Mouse (Mus musculus) embryonic facial prominence, embryonic 14.5 days (tissue): ENCODE measurements around the gene Stx17. TPM values are rescaled to one million over a fixed set of nuclear protein-coding genes. Genes with fewer than 3 reads are reported as not detected.

ENCODE experiments used
- ATAC-seq: fragments of 200-750 bp; cut with Nextera tagmentation; 2 replicates; pipeline ENCODE4 v1.8.0; 2017; ENCODE audit warnings: low read depth, moderate number of reproducible peaks, moderate TSS enrichment
- DNase-seq: peaks from one replicate; pipeline ENCODE4 v3.0.0-alpha.2; 2015; ENCODE audit warnings: low spot score
- H3K27ac ChIP-seq: fragments of 300-500 bp; sonication (generic); replicated peaks from 2 replicates; pipeline ENCODE4 v1.5.1; 2014; ENCODE audit warnings: low read depth, mild to moderate bottlenecking, low read length, moderate library complexity
- H3K27me3 ChIP-seq: fragments of 300-500 bp; sonication (generic); replicated peaks from 2 replicates; pipeline ENCODE4 v1.6.1; 2014; ENCODE audit warnings: low read length; ENCODE audit not compliant: control insufficient read depth, insufficient read depth
- H3K36me3 ChIP-seq: fragments of 300-500 bp; sonication (generic); 2 replicates; pipeline ENCODE4 v1.6.1; 2014; ENCODE audit warnings: low read length, mixed read lengths; ENCODE audit not compliant: control insufficient read depth, insufficient read depth
- H3K4me1 ChIP-seq: fragments of 300-500 bp; sonication (generic); 2 replicates; pipeline ENCODE4 v1.6.1; 2014; ENCODE audit warnings: antibody characterized with exemption, low read length; ENCODE audit not compliant: control insufficient read depth, insufficient read depth
- H3K4me2 ChIP-seq: fragments of 300-500 bp; sonication (generic); 2 replicates; pipeline ENCODE4 v1.6.1; 2014; ENCODE audit warnings: low read depth, mild to moderate bottlenecking, low read length, moderate library complexity, mixed read lengths
- H3K4me3 ChIP-seq: fragments of 300-500 bp; sonication (generic); 2 replicates; pipeline ENCODE4 v1.5.1; 2014; ENCODE audit warnings: low read depth, mild to moderate bottlenecking, low read length
- H3K9ac ChIP-seq: fragments of 300-500 bp; sonication (generic); 2 replicates; pipeline ENCODE4 v1.6.1; 2014; ENCODE audit warnings: low read depth, mild to moderate bottlenecking, low read length, moderate library complexity, mixed read lengths
- H3K9me3 ChIP-seq: fragments of 300-500 bp; sonication (generic); 2 replicates; pipeline ENCODE4 v1.6.1; 2016; ENCODE audit warnings: low read length; ENCODE audit not compliant: control insufficient read depth
- WGBS: fragments of 180-500 bp; shearing (Covaris S2); extraction: QIAGEN DNeasy Blood & Tissue Kit; methylation state at CpG from one replicate; pipeline ENCODE4 v1.1.7; 2014; 5-methylcytosine and 5-hydroxymethylcytosine counted together
- polyA plus RNA-seq: library from polyadenylated mRNA; unstranded; fragments of >200 nt; fragmentation: Nextera tagmentation; extraction: Ambion mirVana; gene quantifications from 2 replicates; pipeline ENCODE4 v1.2.1, GENCODE M21; 2014

Gene Stx17
- polyA plus RNA-seq: 31.3 and 36.4 TPM in 2 replicates

DNA sequence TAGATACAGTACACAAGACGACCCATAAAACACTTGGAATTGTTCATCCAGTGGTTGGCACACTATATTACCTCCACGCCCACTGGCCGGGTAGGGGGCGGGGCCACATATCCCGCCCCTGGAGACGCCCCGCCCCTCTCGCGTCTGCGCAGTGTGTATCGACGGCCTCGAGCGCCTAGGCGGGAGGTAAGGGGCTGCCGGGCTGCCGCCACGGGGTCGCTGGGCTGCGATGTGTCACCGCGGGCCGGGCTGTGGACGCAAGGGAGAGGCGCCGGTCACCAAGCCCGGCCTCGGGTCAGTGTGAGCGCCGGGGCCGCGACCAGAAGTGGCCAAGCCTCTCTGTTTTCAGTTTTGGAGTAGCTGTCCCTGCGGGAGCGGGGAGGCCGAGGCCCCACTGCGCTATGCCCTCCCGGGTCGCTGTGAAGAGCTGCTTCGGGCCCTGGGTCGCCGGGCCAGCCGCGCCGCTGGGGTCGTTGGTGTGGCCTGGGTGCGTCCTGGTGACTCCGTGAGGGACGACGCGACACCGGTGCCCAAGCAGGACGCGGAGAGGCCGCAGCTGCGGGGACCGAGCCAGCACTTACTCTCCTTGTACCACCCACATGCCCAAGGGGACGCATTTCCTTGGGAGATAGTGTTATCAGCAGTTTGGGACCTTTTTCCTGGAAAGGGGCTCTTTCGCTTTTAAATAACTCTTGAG lies at the start of gene Stx17:
Gene Stx17 (plus strand): TSS at position 143 of the 697 bp plus-strand sequence.
- Histone ChIP-seq H3K9ac (peak within 1 kb of the TSS; percentile 95), H3K36me3 (no peaks in the 10 kb centered on the region), H3K4me3 (peak within 1 kb of the TSS; percentile 82), H3K27me3 (no peaks in the 10 kb centered on the region), H3K9me3 (no peaks in the 10 kb centered on the region), H3K4me1 (no peaks in the 10 kb centered on the region), H3K4me2 (peak within 1 kb of the TSS; percentile 80), H3K27ac (0 out of 2 replicates have a peak within 1 kb of the TSS, but pooled peaks have one; percentile 15)
- ATAC-seq: peak; percentile 100
- peak; percentile 89 for DNase-seq
- WGBS: 3% methylated on average over 34 of the region's 58 CpGs

DNA sequence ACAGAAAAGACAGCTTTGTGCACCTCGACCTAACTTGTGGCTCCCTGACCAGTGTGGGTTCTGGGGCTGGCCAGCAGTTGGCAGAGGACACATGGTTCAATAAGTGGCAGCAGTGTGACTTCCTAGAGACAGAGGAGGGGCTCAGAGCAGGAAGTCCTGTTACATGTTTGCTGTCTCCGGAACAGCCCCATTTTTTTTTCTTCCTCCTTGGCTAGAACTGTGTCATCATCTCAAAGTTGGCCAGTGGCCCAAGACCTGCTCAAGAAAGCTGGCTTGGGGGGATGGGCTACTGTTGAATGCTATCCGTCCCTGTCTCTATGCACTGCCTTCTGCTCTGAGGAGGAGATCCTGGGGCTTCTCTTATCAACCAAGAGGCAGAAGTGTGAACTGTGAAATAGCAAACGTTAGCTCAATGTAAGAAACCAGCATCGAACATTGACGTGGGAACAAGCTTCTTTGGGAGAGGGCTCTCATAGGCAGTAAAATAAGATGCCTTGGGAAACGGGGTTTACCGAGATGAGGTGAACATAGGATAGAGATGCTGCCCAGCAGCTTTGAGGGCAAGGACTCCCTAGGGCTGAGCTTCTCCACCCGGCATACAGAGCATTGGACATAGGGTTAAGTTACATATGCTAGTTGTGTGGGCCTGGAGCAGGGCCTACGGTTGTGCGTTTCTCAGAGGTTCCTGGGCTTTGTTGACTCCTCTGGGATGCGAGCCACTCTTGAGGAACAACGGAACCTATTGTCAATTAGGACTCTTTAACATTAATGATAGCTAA lies 47.8 kb upstream of the Stx17 start:
- H3K4me1 ChIP-seq: peaks cover 13% of the 10 kb centered on the region
- H3K27me3 ChIP-seq: no peaks in the 10 kb centered on the region
- H3K4me3 ChIP-seq: no peak overlapping the region
- H3K4me2 ChIP-seq: no peak overlapping the region
- H3K27ac ChIP-seq: no peak overlapping the region
- H3K9me3 ChIP-seq: no peaks in the 10 kb centered on the region
- WGBS: 73% methylated on average over 13 of the region's 13 CpGs
- H3K36me3 ChIP-seq: no peaks in the 10 kb centered on the region
- DNase-seq: peak; percentile 48
- H3K9ac ChIP-seq: no peak overlapping the region
- ATAC-seq: no peak

DNA sequence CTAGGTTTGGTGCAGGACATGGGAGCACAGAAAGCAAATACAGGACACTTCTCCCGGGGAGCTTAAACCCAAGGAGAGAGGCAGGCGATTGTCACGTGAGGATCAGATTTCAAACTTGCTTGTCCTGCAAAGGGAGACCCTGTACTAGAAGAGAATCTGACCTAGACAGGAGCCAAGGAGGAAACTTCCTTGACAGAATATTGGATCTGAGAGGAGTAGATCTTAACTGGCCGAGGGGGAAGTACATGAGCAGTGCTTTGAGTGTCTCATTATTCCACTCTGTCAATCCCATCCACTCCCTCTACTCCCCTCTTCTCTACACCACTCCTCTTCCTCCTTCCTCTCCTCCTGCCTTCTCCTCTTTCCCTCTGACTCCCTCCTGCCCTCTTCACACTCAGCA lies 46.5 kb upstream of the Stx17 start:
- H3K27ac ChIP-seq: no peak overlapping the region
- H3K9ac ChIP-seq: no peak overlapping the region
- H3K4me3 ChIP-seq: no peak overlapping the region
- H3K36me3 ChIP-seq: no peaks in the 10 kb centered on the region
- ATAC-seq (peak; percentile 45; the same call in 1 of the 2 replicates), DNase-seq (peak; percentile 31)
- 5% methylated on average over 4 of the region's 4 CpGs for WGBS
- no peaks in the 10 kb centered on the region for H3K27me3 ChIP-seq
- H3K4me2 ChIP-seq: no peak overlapping the region
- peaks cover 13% of the 10 kb centered on the region for H3K4me1 ChIP-seq
- H3K9me3 ChIP-seq: no peaks in the 10 kb centered on the region

DNA sequence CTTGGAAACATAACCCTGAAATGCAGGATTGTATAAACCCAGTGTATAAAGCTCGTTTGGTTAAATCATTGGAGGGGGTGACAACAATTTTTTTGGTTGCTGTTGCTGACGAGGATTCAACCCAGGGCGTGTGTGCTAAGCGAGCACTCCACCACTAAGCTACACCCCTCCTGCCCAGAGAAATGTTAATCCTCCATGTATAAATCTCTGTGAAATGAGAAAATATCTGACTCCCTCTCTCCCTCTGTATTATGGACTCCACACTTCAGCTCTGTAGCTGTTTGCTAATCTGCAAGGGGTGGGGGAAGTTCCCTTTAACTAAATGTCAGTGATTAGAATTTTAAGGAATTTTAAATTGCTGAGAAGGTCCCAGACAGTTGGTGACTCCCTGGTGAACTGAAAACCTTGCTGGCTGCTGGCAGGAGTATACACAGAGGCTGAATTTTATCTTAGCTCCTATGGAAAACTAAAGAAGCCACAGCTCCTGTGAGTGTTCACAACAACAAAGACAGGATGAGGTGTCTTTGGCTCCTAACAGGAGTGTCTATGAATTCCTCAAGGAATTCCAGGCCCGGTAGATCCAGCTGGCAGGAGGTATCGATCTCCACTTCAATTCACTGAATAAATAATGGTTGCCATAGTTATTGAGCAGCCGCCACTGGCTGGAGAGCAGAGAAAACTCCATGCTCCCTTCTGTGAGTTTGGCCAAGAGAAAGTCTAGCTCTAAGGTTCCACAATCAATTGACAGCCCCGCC lies 45.3 kb upstream of the Stx17 start:
- ATAC-seq (no peak), DNase-seq (no peak)
- H3K27ac ChIP-seq: no peak overlapping the region
- no peak overlapping the region for H3K9ac ChIP-seq
- peaks cover 13% of the 10 kb centered on the region for H3K4me1 ChIP-seq
- no peaks in the 10 kb centered on the region for H3K36me3 ChIP-seq
- no peak overlapping the region for H3K4me2 ChIP-seq
- 62% methylated on average over 8 of the region's 8 CpGs for WGBS
- no peaks in the 10 kb centered on the region for H3K27me3 ChIP-seq
- no peak overlapping the region for H3K4me3 ChIP-seq
- no peaks in the 10 kb centered on the region for H3K9me3 ChIP-seq

DNA sequence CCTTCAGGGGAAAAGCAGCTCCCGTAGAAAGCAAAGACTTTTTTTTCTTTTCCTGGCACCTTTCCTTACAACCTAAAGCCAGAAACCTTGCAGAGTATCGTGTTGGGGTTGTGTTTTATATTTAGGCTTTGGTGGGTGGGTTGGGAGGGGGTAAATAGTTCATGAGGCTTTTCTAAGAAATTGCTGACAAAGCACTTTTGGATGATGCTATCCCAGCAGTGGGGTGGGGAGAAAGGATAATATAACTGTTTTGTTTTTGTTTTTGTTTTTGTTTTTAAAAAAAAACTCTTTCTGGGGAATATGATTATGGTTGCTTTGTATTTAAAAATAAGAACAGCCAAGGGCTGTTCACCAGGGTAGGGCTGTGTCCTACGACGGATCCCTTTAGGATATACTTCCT lies 41.3 kb upstream of the Stx17 start:
- Histone ChIP-seq H3K9ac (no peak overlapping the region), H3K36me3 (no peaks in the 10 kb centered on the region), H3K4me2 (no peak overlapping the region), H3K4me1 (no peaks in the 10 kb centered on the region; the same call in 1 of the 2 replicates), H3K27me3 (no peaks in the 10 kb centered on the region), H3K27ac (no peak overlapping the region), H3K4me3 (no peak overlapping the region), H3K9me3 (no peaks in the 10 kb centered on the region)
- no peak for ATAC-seq
- DNase-seq: no peak
- WGBS: 76% methylated on average over 4 of the region's 4 CpGs

DNA sequence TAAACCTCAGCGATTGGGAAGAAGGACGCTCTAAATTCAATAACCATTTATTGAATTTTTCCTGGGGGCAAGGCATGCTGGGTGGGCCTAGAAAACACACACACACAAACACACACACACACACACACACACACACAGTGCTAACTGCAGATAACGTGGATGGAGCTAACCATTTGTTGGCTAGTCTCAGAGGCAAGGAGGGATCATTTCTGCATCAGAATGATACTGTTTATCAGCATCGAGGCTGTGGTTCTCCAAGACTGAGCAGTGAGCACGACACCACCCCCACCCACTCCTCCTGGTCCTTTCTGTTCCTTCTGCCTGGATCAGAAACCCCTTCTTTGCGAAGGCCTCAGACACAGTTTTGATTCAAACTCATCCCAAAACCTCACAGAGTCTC lies 38.1 kb upstream of the Stx17 start:
- Histone ChIP-seq H3K9ac (no peak overlapping the region), H3K9me3 (no peaks in the 10 kb centered on the region), H3K36me3 (no peaks in the 10 kb centered on the region), H3K4me3 (no peak overlapping the region), H3K4me2 (no peak overlapping the region), H3K4me1 (no peaks in the 10 kb centered on the region), H3K27ac (no peak overlapping the region), H3K27me3 (no peaks in the 10 kb centered on the region)
- ATAC-seq: no peak
- no peak for DNase-seq
- 61% methylated on average over 6 of the region's 6 CpGs for WGBS

DNA sequence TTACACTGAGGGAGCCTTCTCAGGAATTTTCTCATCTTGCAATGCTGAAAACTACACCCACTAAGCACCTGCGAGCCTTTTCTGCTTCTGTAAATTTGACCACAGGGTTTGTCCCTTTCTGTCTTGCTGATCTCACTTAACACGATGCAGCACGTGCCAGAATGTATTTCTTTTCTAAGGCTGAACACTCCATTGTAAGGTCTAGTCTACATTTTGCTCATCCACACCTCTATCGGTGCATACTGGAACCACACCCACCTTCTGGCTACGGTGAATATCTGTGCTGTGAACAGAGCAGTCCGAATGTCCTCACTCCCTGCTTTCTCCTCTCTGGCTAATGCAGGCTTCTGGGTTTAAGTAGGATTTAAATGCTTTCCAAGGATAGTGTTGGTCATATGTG lies 37.2 kb upstream of the Stx17 start:
- no peak overlapping the region for H3K4me2 ChIP-seq
- no peaks in the 10 kb centered on the region for H3K9me3 ChIP-seq
- no peaks in the 10 kb centered on the region for H3K4me1 ChIP-seq
- H3K27ac ChIP-seq: no peak overlapping the region
- 73% methylated on average over 6 of the region's 6 CpGs for WGBS
- DNase-seq: no peak
- H3K36me3 ChIP-seq: no peaks in the 10 kb centered on the region
- H3K9ac ChIP-seq: no peak overlapping the region
- no peaks in the 10 kb centered on the region for H3K27me3 ChIP-seq
- ATAC-seq: no peak
- no peak overlapping the region for H3K4me3 ChIP-seq

DNA sequence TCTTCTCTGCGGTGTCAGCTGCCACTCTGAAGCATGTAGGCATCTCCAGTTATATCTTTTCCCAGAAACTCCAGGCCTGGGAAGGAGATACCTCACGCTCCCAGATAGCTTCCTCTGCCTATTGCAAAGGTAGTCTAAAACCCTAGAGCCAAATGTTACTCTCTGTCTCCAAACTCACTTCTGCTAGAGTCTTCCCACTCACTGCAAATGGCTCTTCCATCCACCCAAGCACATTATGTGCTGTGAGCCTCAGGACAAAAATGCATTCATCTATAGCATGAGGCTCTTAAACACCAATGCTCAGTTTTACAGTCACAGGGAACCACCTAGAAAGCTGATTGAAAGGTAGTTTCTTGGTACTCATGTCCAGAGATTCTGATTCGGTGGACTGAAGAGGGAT lies 31.5 kb upstream of the Stx17 start:
- Histone ChIP-seq H3K9ac (no peak overlapping the region), H3K27me3 (no peaks in the 10 kb centered on the region), H3K4me2 (no peak overlapping the region), H3K4me3 (no peak overlapping the region), H3K36me3 (no peaks in the 10 kb centered on the region), H3K9me3 (no peaks in the 10 kb centered on the region), H3K4me1 (no peaks in the 10 kb centered on the region), H3K27ac (no peak overlapping the region)
- ATAC-seq (no peak), DNase-seq (no peak)
- WGBS: 69% methylated on average over 3 of the region's 3 CpGs
